Mouse (Mus musculus) neural tube, embryonic 12.5 days (tissue): ENCODE data around the gene Sh2b1. TPM values are rescaled to one million over a fixed set of nuclear protein-coding genes. Genes with fewer than 3 reads are reported as not detected.

ENCODE experiments used
- ATAC-seq: fragments of 200-750 bp; cut with Nextera tagmentation; 2 replicates; pipeline ENCODE4 v1.8.0; 2017; ENCODE audit warnings: low read depth, mild to moderate bottlenecking, moderate TSS enrichment, moderate library complexity; ENCODE audit not compliant: low FRiP score
- H3K27ac ChIP-seq: fragments of 300-500 bp; sonication (generic); 2 replicates; pipeline ENCODE4 v1.5.1; 2016
- H3K27me3 ChIP-seq: fragments of 300-500 bp; sonication (generic); replicated peaks from 2 replicates; pipeline ENCODE4 v1.6.1; 2016; ENCODE audit warnings: mild to moderate bottlenecking
- H3K36me3 ChIP-seq: fragments of 300-500 bp; sonication (generic); 2 replicates; pipeline ENCODE4 v1.6.1; 2016; ENCODE audit warnings: mild to moderate bottlenecking
- H3K4me1 ChIP-seq: fragments of 300-500 bp; sonication (generic); 2 replicates; pipeline ENCODE4 v1.6.1; 2016
- H3K4me2 ChIP-seq: fragments of 300-500 bp; sonication (generic); replicated peaks from 2 replicates; pipeline ENCODE4 v1.6.1; 2016; ENCODE audit warnings: mild to moderate bottlenecking
- H3K4me3 ChIP-seq: fragments of 300-500 bp; sonication (generic); 2 replicates; pipeline ENCODE4 v1.5.1; 2016
- H3K9ac ChIP-seq: fragments of 300-500 bp; sonication (generic); 2 replicates; pipeline ENCODE4 v1.6.1; 2016; ENCODE audit warnings: mild to moderate bottlenecking
- H3K9me3 ChIP-seq: fragments of 300-500 bp; sonication (generic); 2 replicates; pipeline ENCODE4 v1.6.1; 2016; ENCODE audit warnings: mild to moderate bottlenecking
- WGBS: fragments of 180-500 bp; shearing (Covaris S2); methylation state at CpG from one replicate; pipeline ENCODE4 v1.1.7; 2016; 5-methylcytosine and 5-hydroxymethylcytosine counted together
- polyA plus RNA-seq: library from polyadenylated mRNA; unstranded; fragments of >200 nt; fragmentation: Nextera tagmentation; extraction: Ambion mirVana; gene quantifications from 2 replicates; pipeline ENCODE4 v1.2.1, GENCODE M21; 2016

The Sh2b1 gene
- polyA plus RNA-seq, result 60.5 and 62.9 TPM in 2 replicates

GRCm38 (mm10) chr7:126474993-126475581, at the start of gene Sh2b1:
TSS of gene Sh2b1 (minus strand) at chr7:126475424.
- H3K27ac ChIP-seq, result peak within 1 kb of the TSS; percentile 90
- H3K9me3 ChIP-seq, result no peaks in the 10 kb centered on the region
- peak within 1 kb of the TSS; percentile 95 for H3K4me3 ChIP-seq
- under 1% methylated on average over 53 of the region's 53 CpGs for WGBS
- peak within 1 kb of the TSS; percentile 98 for H3K4me2 ChIP-seq
- peak; percentile 93 for ATAC-seq
- H3K27me3 ChIP-seq, result no peaks in the 10 kb centered on the region
- peak within 1 kb of the TSS; percentile 94 for H3K9ac ChIP-seq
- peaks cover 28% of the 10 kb centered on the region for H3K36me3 ChIP-seq
- peaks cover 16% of the 10 kb centered on the region for H3K4me1 ChIP-seq

- Histone ChIP-seq H3K4me3 (no peak overlapping the region), H3K4me1 (no peaks in the 10 kb centered on the region)
- ATAC-seq, result no peak
These were observed 48.1 kb upstream of the Sh2b1 start for GRCm38 (mm10) chr7:126523316-126523715.

GRCm38 (mm10) chr7:126519513-126519912, 44.3 kb upstream of the Sh2b1 start:
- Histone ChIP-seq H3K9ac (no peak overlapping the region), H3K27me3 (no peaks in the 10 kb centered on the region), H3K36me3 (no peaks in the 10 kb centered on the region), H3K4me2 (no peak overlapping the region), H3K9me3 (no peaks in the 10 kb centered on the region), H3K27ac (no peak overlapping the region), H3K4me1 (no peaks in the 10 kb centered on the region), H3K4me3 (no peak overlapping the region)
- no peak for ATAC-seq
- 67% methylated on average over 2 of the region's 2 CpGs for WGBS

More at GRCm38 (mm10) chr7:126523316-126523715, 48.1 kb upstream of the Sh2b1 start:
- Histone ChIP-seq H3K9me3 (no peaks in the 10 kb centered on the region), H3K27ac (no peak overlapping the region), H3K4me2 (no peak overlapping the region), H3K36me3 (no peaks in the 10 kb centered on the region), H3K9ac (no peak overlapping the region), H3K27me3 (no peaks in the 10 kb centered on the region)
- 81% methylated on average over 3 of the region's 3 CpGs for WGBS

GRCm38 (mm10) chr7:126518261-126518941, 43.2 kb upstream of the Sh2b1 start:
- Histone ChIP-seq H3K9ac (no peak overlapping the region), H3K4me2 (no peak overlapping the region), H3K27me3 (no peaks in the 10 kb centered on the region), H3K9me3 (no peaks in the 10 kb centered on the region), H3K36me3 (no peaks in the 10 kb centered on the region), H3K27ac (no peak overlapping the region), H3K4me3 (no peak overlapping the region), H3K4me1 (no peaks in the 10 kb centered on the region)
- no peak for ATAC-seq
- 84% methylated on average over 5 of the region's 5 CpGs for WGBS

- no peak for ATAC-seq
- 84% methylated on average over 3 of the region's 3 CpGs for WGBS
- no peak overlapping the region for H3K4me3 ChIP-seq
These were observed 36.1 kb upstream of the Sh2b1 start for GRCm38 (mm10) chr7:126511287-126511686.

GRCm38 (mm10) chr7:126507126-126507778, 32.0 kb upstream of the Sh2b1 start:
- Histone ChIP-seq H3K4me1 (no peaks in the 10 kb centered on the region), H3K9ac (no peak overlapping the region), H3K4me3 (no peak overlapping the region), H3K27ac (no peak overlapping the region), H3K4me2 (no peak overlapping the region), H3K9me3 (no peaks in the 10 kb centered on the region), H3K36me3 (no peaks in the 10 kb centered on the region), H3K27me3 (no peaks in the 10 kb centered on the region)
- no peak for ATAC-seq
- 88% methylated on average over 8 of the region's 8 CpGs for WGBS

More at GRCm38 (mm10) chr7:126511287-126511686, 36.1 kb upstream of the Sh2b1 start:
- no peaks in the 10 kb centered on the region for H3K4me1 ChIP-seq
- H3K9ac ChIP-seq, result no peak overlapping the region
- H3K27me3 ChIP-seq, result no peaks in the 10 kb centered on the region
- no peaks in the 10 kb centered on the region for H3K36me3 ChIP-seq
- no peaks in the 10 kb centered on the region for H3K9me3 ChIP-seq
- no peak overlapping the region for H3K4me2 ChIP-seq
- H3K27ac ChIP-seq, result no peak overlapping the region

- H3K9ac ChIP-seq, result no peak overlapping the region
- H3K27ac ChIP-seq, result no peak overlapping the region
- no peak for ATAC-seq
- H3K4me2 ChIP-seq, result no peak overlapping the region
- H3K9me3 ChIP-seq, result no peaks in the 10 kb centered on the region
- no peak overlapping the region for H3K4me3 ChIP-seq
- H3K36me3 ChIP-seq, result peaks cover 13% of the 10 kb centered on the region
- 92% methylated on average over 2 of the region's 2 CpGs for WGBS
- H3K4me1 ChIP-seq, result peaks cover 12% of the 10 kb centered on the region
- H3K27me3 ChIP-seq, result no peaks in the 10 kb centered on the region
These were observed 29.7 kb upstream of the Sh2b1 start for GRCm38 (mm10) chr7:126504913-126505312.

GRCm38 (mm10) chr7:126503273-126503878, 28.2 kb upstream of the Sh2b1 start, which contains the start of gene Atxn2l:
TSS of gene Atxn2l (minus strand) at chr7:126503437.
- ATAC-seq, result peak; percentile 84
- Histone ChIP-seq H3K36me3 (peaks cover 29% of the 10 kb centered on the region), H3K9me3 (no peaks in the 10 kb centered on the region), H3K4me2 (peak within 1 kb of the TSS; percentile 83), H3K4me1 (peaks cover 12% of the 10 kb centered on the region), H3K27ac (peak within 1 kb of the TSS; percentile 99), H3K27me3 (no peaks in the 10 kb centered on the region), H3K4me3 (peak within 1 kb of the TSS; percentile 100), H3K9ac (peak within 1 kb of the TSS; percentile 100)
- WGBS, result under 1% methylated on average over 62 of the region's 72 CpGs

GRCm38 (mm10) chr7:126502751-126503150, 27.5 kb upstream of the Sh2b1 start:
- Histone ChIP-seq H3K36me3 (peaks cover 35% of the 10 kb centered on the region), H3K9ac (peak overlapping the region; percentile 100), H3K9me3 (no peaks in the 10 kb centered on the region), H3K4me3 (peak overlapping the region; percentile 100), H3K27ac (peak overlapping the region; percentile 99), H3K4me2 (peak overlapping the region; percentile 83), H3K4me1 (peaks cover 12% of the 10 kb centered on the region), H3K27me3 (no peaks in the 10 kb centered on the region)
- under 1% methylated on average over 40 of the region's 40 CpGs for WGBS
- no peak for ATAC-seq

- Histone ChIP-seq H3K27ac (peak overlapping the region; percentile 99), H3K4me2 (peak overlapping the region; percentile 83), H3K4me3 (peak overlapping the region; percentile 100), H3K9ac (peak overlapping the region; percentile 100), H3K27me3 (no peaks in the 10 kb centered on the region), H3K9me3 (no peaks in the 10 kb centered on the region), H3K4me1 (peaks cover 12% of the 10 kb centered on the region), H3K36me3 (peaks cover 41% of the 10 kb centered on the region)
- under 1% methylated on average over 56 of the region's 57 CpGs for whole genome bisulfite sequencing
- ATAC-seq, result peak; percentile 93
These were observed 27.0 kb upstream of the Sh2b1 start for GRCm38 (mm10) chr7:126502023-126502741.

- ATAC-seq, result no peak
- Histone ChIP-seq H3K9ac (peak overlapping the region; percentile 100), H3K27me3 (no peaks in the 10 kb centered on the region), H3K27ac (peak overlapping the region; percentile 91), H3K4me3 (peak overlapping the region; percentile 100), H3K4me1 (peaks cover 12% of the 10 kb centered on the region), H3K9me3 (no peaks in the 10 kb centered on the region), H3K4me2 (peak overlapping the region; percentile 83), H3K36me3 (peaks cover 46% of the 10 kb centered on the region)
- WGBS, result 4% methylated on average over 9 of the region's 9 CpGs
These were observed 26.4 kb upstream of the Sh2b1 start for GRCm38 (mm10) chr7:126501684-126502022.
